Mouse (Mus musculus) embryonic facial prominence, embryonic 13.5 days (tissue): ENCODE measurements around the gene Hoxd10. TPM values are rescaled to one million over a fixed set of nuclear protein-coding genes. Genes with fewer than 3 reads are reported as not detected.

ENCODE experiments used
- ATAC-seq: fragments of 200-750 bp; cut with Nextera tagmentation; 2 replicates; pipeline ENCODE4 v1.8.0; 2017; ENCODE audit warnings: low read depth; ENCODE audit not compliant: insufficient number of reproducible peaks, insufficient read depth, low FRiP score, low TSS enrichment
- H3K27ac ChIP-seq: fragments of 300-500 bp; sonication (generic); 2 replicates; pipeline ENCODE4 v1.5.1; 2015; ENCODE audit warnings: moderate library complexity, mild to moderate bottlenecking, inconsistent platforms
- H3K27me3 ChIP-seq: fragments of 300-500 bp; sonication (generic); 2 replicates; pipeline ENCODE4 v1.6.1; 2015; ENCODE audit warnings: mild to moderate bottlenecking, inconsistent platforms
- H3K36me3 ChIP-seq: fragments of 300-500 bp; sonication (generic); 2 replicates; pipeline ENCODE4 v1.6.1; 2015; ENCODE audit warnings: mild to moderate bottlenecking, inconsistent platforms
- H3K4me1 ChIP-seq: fragments of 300-500 bp; sonication (generic); 2 replicates; pipeline ENCODE4 v1.6.1; 2015; ENCODE audit warnings: inconsistent platforms
- H3K4me2 ChIP-seq: fragments of 300-500 bp; sonication (generic); 2 replicates; pipeline ENCODE4 v1.6.1; 2015; ENCODE audit warnings: moderate library complexity, mild to moderate bottlenecking, inconsistent platforms
- H3K4me3 ChIP-seq: fragments of 300-500 bp; sonication (generic); 2 replicates; pipeline ENCODE4 v1.5.1; 2015; ENCODE audit warnings: mild to moderate bottlenecking, inconsistent platforms
- H3K9ac ChIP-seq: fragments of 300-500 bp; sonication (generic); 2 replicates; pipeline ENCODE4 v1.6.1; 2015; ENCODE audit warnings: mild to moderate bottlenecking, inconsistent platforms
- H3K9me3 ChIP-seq: fragments of 300-500 bp; sonication (generic); 2 replicates; pipeline ENCODE4 v1.6.1; 2016; ENCODE audit warnings: inconsistent platforms
- WGBS: fragments of 180-500 bp; shearing (Covaris S2); methylation state at CpG from one replicate; pipeline ENCODE4 v1.1.7; 2015; ENCODE audit warnings: mixed read lengths; 5-methylcytosine and 5-hydroxymethylcytosine counted together
- polyA plus RNA-seq: library from polyadenylated mRNA; unstranded; fragments of >200 nt; fragmentation: Nextera tagmentation; extraction: Ambion mirVana; gene quantifications from 2 replicates; pipeline ENCODE4 v1.2.1, GENCODE M21; 2015

The Hoxd10 gene
- polyA plus RNA-seq, 1 experiment from 2014 or later, result 0.14 TPM

DNA sequence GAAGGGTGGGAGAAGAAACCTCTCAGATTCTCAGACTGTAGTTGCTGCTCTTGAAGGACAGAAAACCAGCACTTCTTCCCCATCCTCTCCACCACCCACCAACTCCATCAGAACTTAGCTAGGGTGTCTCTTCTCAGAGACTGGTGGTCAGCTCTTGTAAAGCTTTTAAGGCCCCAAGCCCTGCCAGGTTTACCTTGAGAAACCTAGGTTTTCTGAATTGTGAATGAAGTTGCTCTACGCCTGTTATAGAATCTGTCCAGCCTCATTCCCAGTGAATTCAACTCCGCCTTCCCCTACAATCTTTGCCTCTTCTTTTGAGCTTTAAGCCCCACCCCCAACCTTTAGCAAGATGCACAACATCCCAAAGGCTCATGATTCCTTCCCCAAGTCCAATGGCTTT is 14.6 kb upstream of the Hoxd10 start:
- H3K36me3 ChIP-seq, result no peaks in the 10 kb centered on the region
- no peaks in the 10 kb centered on the region for H3K9me3 ChIP-seq
- 5% methylated on average over 2 of the region's 2 CpGs for WGBS
- no peak for ATAC-seq
- peaks cover 100% of the 10 kb centered on the region for H3K27me3 ChIP-seq
- H3K4me3 ChIP-seq, result no peak overlapping the region
- H3K4me1 ChIP-seq, result peaks cover 21% of the 10 kb centered on the region
- no peak overlapping the region for H3K27ac ChIP-seq
- H3K9ac ChIP-seq, result no peak overlapping the region
- H3K4me2 ChIP-seq, result no peak overlapping the region

DNA sequence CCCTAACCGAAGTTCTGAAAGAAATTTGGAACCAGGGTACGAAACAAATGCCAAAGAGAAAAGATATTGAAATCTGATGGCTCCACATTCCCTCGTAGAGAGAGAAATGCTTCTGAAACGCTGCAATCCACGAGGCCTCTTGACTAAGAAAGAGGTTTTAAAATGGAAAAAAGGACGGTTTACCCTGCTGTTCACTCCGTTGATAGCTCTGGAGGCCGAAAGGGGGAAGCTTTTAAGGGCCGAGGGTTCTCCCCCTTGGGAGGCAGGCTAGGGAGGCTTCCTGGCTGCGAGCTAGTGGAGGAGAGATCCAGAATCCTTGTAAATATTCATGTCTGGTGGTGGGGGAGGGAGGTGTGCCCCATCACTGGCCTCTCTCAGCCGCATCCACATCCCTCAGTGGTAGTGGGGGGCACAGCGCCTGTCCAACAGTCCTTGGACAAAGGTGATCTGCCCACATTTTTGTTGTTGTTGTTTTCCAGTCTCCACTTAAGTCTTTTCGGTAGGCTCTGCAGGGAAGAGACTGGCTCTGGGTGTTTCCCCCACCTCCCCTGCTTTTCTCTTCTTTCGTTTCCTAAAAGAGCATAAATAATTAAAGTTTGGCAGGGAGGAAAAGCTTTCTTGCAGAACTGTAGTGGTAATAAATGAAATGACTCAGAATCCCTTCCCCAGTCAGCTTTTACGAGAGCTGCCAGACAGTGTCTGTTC is 12.7 kb upstream of the Hoxd10 start, which contains the start of gene Hoxd11:
Gene Hoxd11, plus strand, starts transcription at position 667 of the 705 bp plus-strand sequence.
- Histone ChIP-seq H3K9me3 (no peaks in the 10 kb centered on the region), H3K4me1 (peaks cover 25% of the 10 kb centered on the region), H3K36me3 (no peaks in the 10 kb centered on the region), H3K9ac (no peak within 1 kb of the TSS), H3K4me3 (peak within 1 kb of the TSS; percentile 8; the same call in 1 of the 2 replicates), H3K27ac (no peak within 1 kb of the TSS), H3K4me2 (0 out of 2 replicates have a peak within 1 kb of the TSS, but pooled peaks have one; percentile 7), H3K27me3 (peaks cover 100% of the 10 kb centered on the region)
- WGBS, result 2% methylated on average over 15 of the region's 15 CpGs
- no peak for ATAC-seq

DNA sequence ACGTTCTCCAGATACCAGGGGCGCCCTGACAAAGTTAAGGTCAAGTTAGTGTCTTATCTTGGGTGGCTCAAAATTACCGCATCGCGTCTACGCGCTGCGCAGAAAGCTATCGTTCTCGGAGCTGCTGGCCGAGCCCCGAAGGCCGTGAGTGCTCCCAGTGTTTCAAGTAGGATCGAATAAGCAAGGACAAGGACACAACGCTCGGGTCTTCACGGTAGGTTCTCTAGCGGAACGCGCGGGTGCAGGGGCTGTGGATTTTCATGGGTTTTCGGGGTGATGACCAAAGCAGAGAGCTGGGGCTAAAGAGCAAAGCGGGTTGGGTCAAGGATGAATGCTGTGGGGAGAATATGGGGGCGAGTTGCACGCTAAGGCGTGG is 12.1 kb upstream of the Hoxd10 start:
- under 1% methylated on average over 26 of the region's 26 CpGs for WGBS
- H3K4me3 ChIP-seq, result peak overlapping the region; percentile 8; the same call in 1 of the 2 replicates
- peaks cover 25% of the 10 kb centered on the region for H3K4me1 ChIP-seq
- no peaks in the 10 kb centered on the region for H3K36me3 ChIP-seq
- no peak for ATAC-seq
- H3K27me3 ChIP-seq, result peaks cover 100% of the 10 kb centered on the region
- no peak overlapping the region for H3K27ac ChIP-seq
- no peak overlapping the region for H3K9ac ChIP-seq
- 0 out of 2 replicates have a peak overlapping the region, but pooled peaks have one; percentile 7 for H3K4me2 ChIP-seq
- H3K9me3 ChIP-seq, result no peaks in the 10 kb centered on the region

DNA sequence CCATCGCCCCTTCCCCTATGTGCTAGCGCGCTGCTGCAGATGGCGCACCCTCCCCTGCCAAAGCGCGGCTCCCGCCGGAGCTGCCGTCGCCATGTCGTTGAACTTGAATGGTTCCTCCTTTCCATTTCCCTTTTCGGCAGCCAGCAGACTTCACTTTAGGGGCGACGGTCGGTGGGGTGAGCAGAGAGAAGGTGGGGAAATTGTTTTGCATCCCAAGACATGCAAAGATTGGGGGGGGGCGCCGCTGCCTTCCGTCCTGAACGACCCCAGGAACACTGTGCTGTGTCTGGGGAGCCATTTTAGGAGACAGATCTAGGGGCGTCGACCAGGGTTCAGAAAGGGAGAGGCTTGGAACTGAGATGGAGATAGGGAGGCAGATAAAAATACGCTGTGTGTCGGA is 11.7 kb upstream of the Hoxd10 start:
- Histone ChIP-seq H3K27ac (no peak overlapping the region), H3K4me2 (0 out of 2 replicates have a peak overlapping the region, but pooled peaks have one; percentile 7), H3K4me1 (peaks cover 24% of the 10 kb centered on the region), H3K36me3 (no peaks in the 10 kb centered on the region), H3K9ac (no peak overlapping the region), H3K9me3 (no peaks in the 10 kb centered on the region), H3K27me3 (peaks cover 100% of the 10 kb centered on the region), H3K4me3 (peak overlapping the region; percentile 8; the same call in 1 of the 2 replicates)
- WGBS, result 2% methylated on average over 23 of the region's 23 CpGs
- ATAC-seq, result no peak

DNA sequence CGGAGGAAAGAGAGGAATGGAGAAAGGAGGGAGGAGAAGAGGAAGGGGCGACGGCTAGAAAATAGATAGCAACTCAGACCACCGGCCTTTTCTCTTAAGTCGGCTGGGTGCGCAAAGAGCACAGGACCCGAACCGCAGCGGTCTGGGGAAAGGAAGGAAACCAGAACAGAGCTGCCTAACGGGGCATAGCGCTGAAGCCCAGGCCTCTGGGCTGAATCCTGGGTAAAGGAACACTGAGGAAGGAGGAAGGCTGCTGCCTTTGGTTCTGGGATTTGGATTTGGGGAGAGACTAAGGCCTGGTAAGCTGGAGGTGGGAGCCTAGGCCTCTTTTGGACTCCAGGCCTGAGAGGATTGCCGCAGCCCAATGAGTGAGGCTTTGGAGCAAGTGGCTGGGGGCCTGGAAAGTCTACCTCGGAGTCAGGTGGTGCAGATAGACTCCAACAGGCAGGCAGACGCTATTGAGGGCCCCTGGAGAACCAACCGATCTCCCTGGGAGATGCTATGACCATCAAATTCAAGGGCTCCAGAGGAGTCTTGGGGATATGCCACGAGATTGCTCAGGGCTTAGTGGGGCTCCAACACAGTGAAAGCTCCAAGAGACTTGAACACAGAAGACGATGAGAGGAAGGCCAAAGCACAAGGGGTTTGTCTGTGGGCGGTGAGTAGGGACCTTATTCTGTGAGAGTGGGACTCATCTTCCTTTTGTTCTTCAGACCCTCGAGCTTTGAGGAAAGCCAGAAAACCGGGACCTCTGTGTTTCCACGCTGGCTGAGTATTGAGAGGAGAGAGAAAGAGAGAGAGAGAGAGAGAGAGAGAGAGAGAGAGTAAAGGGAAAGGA is 10.9 kb upstream of the Hoxd10 start:
- H3K27ac ChIP-seq, result no peak overlapping the region
- H3K9me3 ChIP-seq, result no peaks in the 10 kb centered on the region
- WGBS, result 2% methylated on average over 21 of the region's 21 CpGs
- H3K27me3 ChIP-seq, result peaks cover 100% of the 10 kb centered on the region
- H3K4me3 ChIP-seq, result no peak overlapping the region
- no peak for ATAC-seq
- H3K9ac ChIP-seq, result no peak overlapping the region
- no peak overlapping the region for H3K4me2 ChIP-seq
- no peaks in the 10 kb centered on the region for H3K36me3 ChIP-seq
- H3K4me1 ChIP-seq, result peaks cover 22% of the 10 kb centered on the region

DNA sequence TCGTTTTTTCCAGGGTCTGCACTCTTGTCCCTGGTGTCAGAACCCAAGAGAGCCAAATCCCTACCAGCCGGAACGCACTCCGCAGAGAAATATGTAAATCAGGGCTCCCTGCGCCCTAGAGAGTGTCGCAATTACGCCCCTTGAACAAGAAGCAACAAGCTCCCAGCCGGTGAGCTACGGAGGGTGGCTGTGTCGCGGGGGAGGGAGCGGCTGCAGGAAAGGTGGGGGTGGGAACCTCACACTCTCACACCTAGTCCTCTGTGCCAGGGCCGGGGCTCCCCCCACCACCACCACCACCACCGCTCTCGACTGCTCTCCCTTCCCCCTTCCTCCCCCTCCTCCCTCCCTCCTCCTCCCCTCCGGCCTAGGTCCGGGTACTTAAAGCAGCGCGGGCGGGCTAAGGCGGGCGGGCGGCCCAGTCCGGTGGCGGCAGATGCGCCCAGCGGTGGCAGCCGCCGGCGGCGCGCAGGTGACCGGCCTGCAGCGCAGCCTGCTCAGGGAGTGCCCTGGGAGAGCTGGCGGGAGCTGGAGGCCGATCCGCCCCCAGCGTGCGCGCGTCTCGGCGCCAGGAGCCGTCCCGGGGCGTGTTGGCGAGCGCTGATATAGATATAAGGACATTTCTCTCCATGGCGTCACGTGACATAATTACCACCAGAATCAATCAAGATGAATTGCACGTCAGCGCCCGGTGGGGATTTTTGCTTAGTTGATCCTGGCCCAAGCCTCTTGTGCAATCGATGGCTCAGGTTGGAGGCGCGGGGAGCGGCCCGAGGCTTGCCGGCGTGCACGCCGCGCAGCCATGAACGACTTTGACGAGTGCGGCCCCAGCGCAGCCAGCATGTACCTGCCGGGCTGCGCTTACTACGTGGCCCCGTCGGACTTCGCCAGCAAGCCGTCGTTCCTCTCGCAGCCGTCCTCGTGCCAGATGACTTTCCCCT is 9.9 kb upstream of the Hoxd10 start:
- under 1% methylated on average over 76 of the region's 78 CpGs for WGBS
- peak overlapping the region; percentile 49 for H3K4me2 ChIP-seq
- ATAC-seq, result no peak
- H3K9me3 ChIP-seq, result no peaks in the 10 kb centered on the region
- no peaks in the 10 kb centered on the region for H3K36me3 ChIP-seq
- no peak overlapping the region for H3K9ac ChIP-seq
- H3K27ac ChIP-seq, result no peak overlapping the region
- H3K27me3 ChIP-seq, result peaks cover 98% of the 10 kb centered on the region
- peaks cover 22% of the 10 kb centered on the region for H3K4me1 ChIP-seq
- peak overlapping the region; percentile 26 for H3K4me3 ChIP-seq

DNA sequence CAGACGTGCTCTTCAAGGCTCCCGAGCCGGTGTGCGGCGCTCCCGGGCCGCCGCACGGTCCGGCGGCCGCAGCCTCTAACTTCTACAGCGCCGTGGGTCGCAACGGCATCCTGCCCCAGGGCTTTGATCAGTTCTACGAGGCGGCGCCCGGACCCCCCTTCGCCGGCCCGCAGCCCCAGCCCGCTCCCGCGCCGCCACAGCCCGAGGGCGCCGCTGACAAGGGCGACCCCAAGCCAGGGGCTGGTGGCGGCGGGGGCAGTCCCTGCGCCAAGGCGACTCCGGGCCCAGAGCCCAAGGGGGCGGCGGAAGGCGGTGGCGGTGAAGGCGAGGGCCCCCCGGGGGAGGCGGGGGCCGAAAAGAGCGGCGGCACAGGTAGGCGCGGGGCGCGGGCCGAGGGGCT is 8.9 kb upstream of the Hoxd10 start:
- Histone ChIP-seq H3K4me3 (peak overlapping the region; percentile 26), H3K4me1 (peaks cover 22% of the 10 kb centered on the region), H3K27ac (no peak overlapping the region), H3K36me3 (no peaks in the 10 kb centered on the region), H3K9ac (no peak overlapping the region), H3K27me3 (peaks cover 98% of the 10 kb centered on the region), H3K9me3 (no peaks in the 10 kb centered on the region), H3K4me2 (peak overlapping the region; percentile 49)
- under 1% methylated on average over 41 of the region's 51 CpGs for WGBS
- ATAC-seq, result no peak

DNA sequence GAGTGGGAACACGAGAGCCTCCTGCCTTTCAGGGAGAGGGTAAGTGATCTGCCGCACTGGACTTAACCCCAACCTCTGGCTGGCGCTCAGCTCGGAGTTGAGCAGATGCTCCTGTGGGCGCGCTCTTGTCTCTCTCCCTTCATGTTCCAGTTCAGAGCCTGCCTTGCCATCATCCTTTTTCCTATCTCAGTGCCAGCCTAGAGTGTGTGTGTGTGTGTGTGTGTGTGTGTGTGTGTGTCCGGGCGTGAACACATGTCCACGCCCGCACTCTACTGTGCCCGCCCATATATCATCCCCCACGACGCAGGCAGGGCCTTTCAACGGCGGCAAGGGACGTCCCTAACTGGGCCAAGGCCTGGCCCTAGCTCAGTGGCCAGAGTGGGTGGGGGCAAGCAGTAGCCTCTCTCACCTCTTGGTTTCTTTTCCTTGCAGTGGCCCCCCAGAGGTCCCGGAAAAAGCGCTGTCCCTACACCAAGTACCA is 8.2 kb upstream of the Hoxd10 start:
- 2% methylated on average over 18 of the region's 18 CpGs for whole genome bisulfite sequencing
- Histone ChIP-seq H3K4me2 (no peak overlapping the region), H3K9ac (no peak overlapping the region), H3K27me3 (peaks cover 98% of the 10 kb centered on the region), H3K4me3 (no peak overlapping the region), H3K27ac (no peak overlapping the region), H3K36me3 (no peaks in the 10 kb centered on the region), H3K9me3 (no peaks in the 10 kb centered on the region), H3K4me1 (peaks cover 22% of the 10 kb centered on the region)
- ATAC-seq, result no peak

DNA sequence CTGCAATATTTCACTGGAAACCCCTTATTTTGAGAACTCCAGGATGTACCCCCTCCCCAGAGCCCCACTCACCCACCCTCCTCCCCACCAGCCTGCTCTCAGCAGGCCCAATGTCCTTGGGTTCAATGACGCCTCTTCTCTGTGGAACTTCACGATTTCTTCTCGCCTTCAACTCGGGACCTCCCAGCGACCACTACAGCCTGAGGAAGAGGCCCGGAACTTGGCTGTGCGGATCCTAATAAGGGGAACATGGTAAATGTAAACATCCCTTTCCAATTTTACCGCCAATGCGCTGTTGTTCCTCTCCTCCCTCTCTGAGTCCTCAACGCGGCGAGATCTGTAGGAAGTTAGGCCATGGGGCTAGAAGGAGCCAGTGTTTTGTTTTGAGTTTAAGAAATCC is 7.6 kb upstream of the Hoxd10 start:
- Histone ChIP-seq H3K27ac (no peak overlapping the region), H3K36me3 (no peaks in the 10 kb centered on the region), H3K9ac (no peak overlapping the region), H3K4me2 (no peak overlapping the region), H3K27me3 (peaks cover 98% of the 10 kb centered on the region), H3K9me3 (no peaks in the 10 kb centered on the region), H3K4me3 (no peak overlapping the region), H3K4me1 (peaks cover 22% of the 10 kb centered on the region)
- under 1% methylated on average over 12 of the region's 12 CpGs for WGBS
- ATAC-seq, result no peak

DNA sequence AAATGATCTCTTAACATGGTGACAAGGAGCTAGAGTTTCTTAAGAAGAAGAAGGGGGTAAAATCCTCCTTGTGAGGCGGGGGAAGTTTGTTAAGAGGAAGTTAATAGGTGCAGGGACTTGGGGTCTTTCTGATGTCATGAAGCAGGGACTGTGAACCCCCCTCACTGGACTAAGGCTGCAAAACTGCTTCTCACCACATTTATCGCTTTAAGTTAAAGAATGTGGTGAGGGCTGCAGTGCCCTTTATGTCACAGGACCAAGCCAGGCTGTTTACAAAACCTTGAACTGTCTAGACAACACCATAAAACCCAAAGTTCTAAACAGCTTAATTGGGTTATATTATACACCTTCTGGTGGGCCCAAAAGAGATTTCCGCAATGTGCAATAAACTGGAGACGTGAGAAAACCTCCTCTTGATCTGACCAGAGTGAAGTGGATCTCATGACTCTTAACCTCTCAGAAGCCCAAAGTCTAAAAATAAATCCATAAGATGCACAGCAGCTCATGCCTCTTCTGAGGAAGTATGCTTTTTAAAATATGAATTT is 6.6 kb upstream of the Hoxd10 start:
- peaks cover 98% of the 10 kb centered on the region for H3K27me3 ChIP-seq
- H3K9ac ChIP-seq, result no peak overlapping the region
- WGBS, result 8% methylated on average over 4 of the region's 4 CpGs
- ATAC-seq, result no peak
- no peak overlapping the region for H3K27ac ChIP-seq
- H3K4me3 ChIP-seq, result no peak overlapping the region
- peaks cover 15% of the 10 kb centered on the region for H3K4me1 ChIP-seq
- no peaks in the 10 kb centered on the region for H3K36me3 ChIP-seq
- no peak overlapping the region for H3K4me2 ChIP-seq
- H3K9me3 ChIP-seq, result no peaks in the 10 kb centered on the region
